Mouse (Mus musculus) heart, postnatal 36 days (tissue): ENCODE data around the gene Elmod1. TPM values are rescaled to one million over a fixed set of nuclear protein-coding genes. Genes with fewer than 3 reads are reported as not detected.

ENCODE experiments used
- DNase-seq, 2 experiments: peaks; one replicate each; pipeline ENCODE4 v3.0.0; 2021 to 2022
- intact Hi-C: fragments of 180-260 bp; cut with DNase I; formaldehyde crosslinking; loops from one replicate; pipeline ENCODE4 v1.15.1; 2025
- total RNA-seq, 2 experiments: library from RNA; stranded (reverse); gene quantifications; 2 replicates each; pipeline ENCODE4 v1.2.3; 2021

Elmod1 gene
- total RNA-seq, 2 experiments from 2014 or later: 0.11 to 0.19 TPM

DNA sequence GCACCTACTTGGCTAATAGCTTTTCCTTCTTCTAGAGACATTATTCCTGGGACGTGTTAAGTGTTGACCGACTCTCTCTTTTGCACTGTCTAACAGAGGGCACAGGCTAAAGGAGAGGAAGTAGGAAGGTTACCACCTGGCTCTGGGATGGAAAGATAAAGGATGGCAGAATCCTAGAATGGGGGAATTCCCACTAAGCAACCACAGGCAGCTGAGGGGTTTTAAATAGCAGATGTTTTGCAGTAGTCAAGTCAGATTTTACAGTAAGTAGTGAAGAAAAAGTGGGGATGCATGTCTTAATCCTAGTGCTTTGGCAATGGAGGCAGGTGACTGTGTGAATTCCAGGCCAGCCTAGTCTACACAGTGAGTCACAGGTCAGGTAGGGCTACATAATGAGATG is 64.3 kb downstream of the Elmod1 start:
- intact Hi-C loops: no loop called here
- DNase-seq: no peak

DNA sequence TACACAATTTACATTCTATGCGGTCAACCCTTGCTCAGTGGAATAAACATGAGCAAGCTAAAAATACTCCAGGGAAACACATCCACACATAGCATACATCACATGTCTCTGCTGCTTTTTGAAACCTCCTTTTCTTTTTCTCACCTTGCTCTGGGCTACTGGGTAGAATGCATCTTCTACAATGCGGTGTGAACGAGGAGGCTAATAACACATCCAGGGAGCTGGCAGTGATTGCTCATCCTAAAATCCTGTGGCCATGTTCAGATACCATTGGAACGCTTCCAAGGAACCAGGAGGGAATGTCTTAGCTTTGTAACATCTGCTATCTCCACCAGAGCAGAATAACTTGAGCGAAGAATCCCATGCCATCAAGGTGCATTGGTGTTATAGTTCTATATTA is 64.8 kb downstream of the Elmod1 start:
- intact Hi-C loops: no loop called here
- no peak for DNase-seq

DNA sequence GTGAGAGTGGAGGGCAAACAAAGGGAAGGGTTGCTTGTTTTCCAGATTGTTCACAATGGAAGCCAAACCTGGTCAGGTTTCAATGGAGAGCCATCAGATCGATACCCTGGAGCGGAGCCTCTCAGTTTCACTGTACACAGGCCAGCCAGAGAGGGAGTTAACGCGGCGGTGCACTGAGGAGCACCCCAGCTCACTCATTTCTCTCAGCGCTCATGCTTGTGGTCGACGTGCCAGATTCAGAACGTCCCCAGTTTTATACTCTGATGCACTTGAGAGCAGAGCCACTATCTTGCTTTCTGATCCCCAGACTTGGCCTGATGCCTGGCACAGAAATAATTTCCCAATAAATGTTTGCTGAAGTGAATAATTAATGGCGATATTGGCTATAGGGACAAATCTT is 68.3 kb downstream of the Elmod1 start:
- intact Hi-C loops: no loop called here
- no peak for DNase-seq

DNA sequence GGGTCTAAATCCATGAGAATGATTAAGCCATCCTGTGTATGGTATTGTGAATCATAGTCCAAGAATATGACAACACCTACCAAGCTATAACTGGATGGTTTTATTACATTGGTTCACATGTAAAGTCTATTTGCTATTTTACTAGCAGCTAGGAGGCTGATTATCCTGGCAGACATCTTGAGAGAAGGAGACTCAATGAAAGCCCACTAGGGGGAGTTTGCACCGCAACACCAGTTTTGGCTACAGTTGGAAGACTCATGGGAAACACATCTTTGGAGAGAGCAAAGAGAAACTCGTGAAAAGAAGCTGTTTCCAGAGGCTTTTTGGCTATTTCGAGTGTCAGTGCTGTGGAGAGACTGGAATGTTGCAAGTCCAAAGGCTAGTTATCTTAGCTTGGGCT is 69.7 kb downstream of the Elmod1 start:
- DNase-seq: no peak
- intact Hi-C loops: no loop called here

- no peak for DNase-seq
- intact Hi-C loops: no loop called here
Observed at GRCm38 (mm10) chr9:53903215-53903842, 71.8 kb downstream of the Elmod1 start.

- intact Hi-C loops: no loop called here
Observed at GRCm38 (mm10) chr9:53899836-53900235, 75.3 kb downstream of the Elmod1 start.

DNA sequence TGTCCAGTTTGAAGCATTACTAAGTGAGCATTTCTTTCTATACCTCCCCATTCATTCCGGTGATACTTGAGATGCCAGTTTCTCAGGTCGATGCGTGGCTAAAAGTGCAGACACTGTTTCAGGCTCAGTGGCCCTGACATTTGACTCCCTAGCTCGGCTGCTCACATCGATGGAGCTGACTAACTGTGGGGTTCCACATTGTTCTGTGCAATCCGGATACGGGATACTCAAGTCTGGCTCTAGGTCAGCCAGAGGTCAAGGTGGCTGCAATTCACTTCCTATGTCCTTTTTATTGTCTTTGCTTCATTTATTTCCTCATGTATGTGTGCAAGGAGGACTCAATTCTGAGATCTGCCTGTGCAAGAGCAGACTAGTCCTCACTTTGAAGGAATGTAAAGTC is 79.3 kb downstream of the Elmod1 start:
- no peak for DNase-seq
- intact Hi-C loops: no loop called here

More at GRCm38 (mm10) chr9:53899836-53900235, 75.3 kb downstream of the Elmod1 start:
- DNase-seq: no peak

- DNase-seq: no peak
Observed at GRCm38 (mm10) chr9:53890075-53890474, 85.0 kb downstream of the Elmod1 start.

GRCm38 (mm10) chr9:53883588-53884280 is 91.4 kb downstream of the Elmod1 start:
- intact Hi-C loops: no loop called here
- DNase-seq: no peak

More at GRCm38 (mm10) chr9:53890075-53890474, 85.0 kb downstream of the Elmod1 start:
- intact Hi-C loops: loop anchor here (5.0 kb wide), 1 partner anchor 222 kb away; no protein-coding TSS in a partner anchor

- intact Hi-C loops: no loop called here
- DNase-seq: no peak
Observed at GRCm38 (mm10) chr9:53877423-53877822, 97.7 kb downstream of the Elmod1 start.

- DNase-seq: no peak
- intact Hi-C loops: no loop called here
Observed at GRCm38 (mm10) chr9:53873239-53873638, 101.9 kb downstream of the Elmod1 start.

Other genes with a start within 250 kb of the Elmod1 start
- not detected for gene Slc35f2, start 203.8 kb downstream of the Elmod1 start, total RNA-seq
- 10 to 100 TPM; 67.1 to 99.1 TPM for gene Sln, start 125.1 kb downstream of the Elmod1 start, total RNA-seq
- under 1 TPM; 0.19 to 0.33 TPM for gene Tnfaip8l3, start 93.1 kb upstream of the Elmod1 start, total RNA-seq